Mouse (Mus musculus) liver, embryonic 14.5 days (tissue): ENCODE data around the gene Dusp6. TPM values are rescaled to one million over a fixed set of nuclear protein-coding genes. Genes with fewer than 3 reads are reported as not detected.

Source experiments
- ATAC-seq: fragments of 200-750 bp; cut with Nextera tagmentation; 2 replicates; pipeline ENCODE4 v1.8.0; 2017; ENCODE audit warnings: moderate number of reproducible peaks, mild to moderate bottlenecking, moderate library complexity; ENCODE audit not compliant: insufficient read depth
- DNase-seq, 3 experiments: peaks; one replicate each; pipeline ENCODE4 v3.0.0-alpha.2; 2012 to 2013; ENCODE audit warnings: low read depth in 3 of 3, low spot score in 3 of 3
- H3K27ac ChIP-seq: fragments of 300-500 bp; sonication (generic); 2 replicates; pipeline ENCODE4 v1.5.1; 2014; ENCODE audit warnings: moderate library complexity, mild to moderate bottlenecking, control low read depth, inconsistent platforms
- H3K27me3 ChIP-seq: fragments of 300-500 bp; sonication (generic); 2 replicates; pipeline ENCODE4 v1.6.1; 2014; ENCODE audit warnings: mild to moderate bottlenecking, low read length, moderate library complexity; ENCODE audit not compliant: control insufficient read depth, insufficient read depth
- H3K36me3 ChIP-seq: fragments of 300-500 bp; sonication (generic); replicated peaks from 2 replicates; pipeline ENCODE4 v1.6.1; 2014; ENCODE audit warnings: low read depth; ENCODE audit not compliant: control insufficient read depth, insufficient read depth
- H3K4me1 ChIP-seq, 2 experiments: fragments of 200-500 bp in 1 of 2; fragments of 300-500 bp in 1 of 2; sonication (generic) in 1 of 2; replicated peaks; 2 replicates each; pipeline ENCODE4 v1.6.1; 2012 to 2014; ENCODE audit warnings: antibody characterized with exemption in 1 of 2, inconsistent platforms in 1 of 2, low read length in 1 of 2; ENCODE audit not compliant: control insufficient read depth in 2 of 2, insufficient read depth in 2 of 2
- H3K4me2 ChIP-seq: fragments of 300-500 bp; sonication (generic); 2 replicates; pipeline ENCODE4 v1.6.1; 2014; ENCODE audit warnings: low read depth, mild to moderate bottlenecking, control low read depth, moderate library complexity
- H3K4me3 ChIP-seq, 2 experiments: fragments of 200-500 bp in 1 of 2; fragments of 300-500 bp in 1 of 2; sonication (generic) in 1 of 2; 2 replicates each; pipeline ENCODE4 v1.5.1; 2012 to 2014; ENCODE audit warnings: low read depth in 2 of 2, low read length in 2 of 2, mild to moderate bottlenecking in 2 of 2, control low read depth in 1 of 2, inconsistent platforms in 1 of 2, moderate library complexity in 1 of 2; ENCODE audit not compliant: insufficient read depth in 1 of 2
- H3K9ac ChIP-seq: fragments of 300-500 bp; sonication (generic); replicated peaks from 2 replicates; pipeline ENCODE4 v1.6.1; 2014; ENCODE audit warnings: mild to moderate bottlenecking, control low read depth, moderate library complexity
- H3K9me3 ChIP-seq: fragments of 300-500 bp; sonication (generic); 2 replicates; pipeline ENCODE4 v1.6.1; 2016; ENCODE audit warnings: low read length, mixed read lengths; ENCODE audit not compliant: control insufficient read depth
- CTCF ChIP-seq: IDR thresholded peaks from 2 replicates; pipeline ENCODE4 v1.5.1; 2016; ENCODE audit warnings: antibody characterized with exemption, low read depth, control low read depth
- EP300 ChIP-seq: IDR thresholded peaks from 2 replicates; pipeline ENCODE4 v1.6.1; 2016; ENCODE audit warnings: antibody characterized with exemption, low read depth
- WGBS: fragments of 180-500 bp; shearing (Covaris S2); extraction: QIAGEN DNeasy Blood & Tissue Kit; methylation state at CpG from one replicate; pipeline ENCODE4 v1.1.7; 2014; ENCODE audit not compliant: insufficient replicate concordance; 5-methylcytosine and 5-hydroxymethylcytosine counted together
- polyA plus RNA-seq, 2 experiments: library from polyadenylated mRNA; depleted of rRNA in 1 of 2; stranded (reverse) in 1 of 2; unstranded in 1 of 2; fragments of >200 nt; fragmentation: Nextera tagmentation in 1 of 2; extraction: Ambion mirVana in 1 of 2; gene quantifications; 2 replicates each; pipeline versions ENCODE4 v1.2.1 to v1.2.3; 2012 to 2014

The Dusp6 gene
- polyA plus RNA-seq, 2 experiments: 8.3 to 9.5 TPM

DNA sequence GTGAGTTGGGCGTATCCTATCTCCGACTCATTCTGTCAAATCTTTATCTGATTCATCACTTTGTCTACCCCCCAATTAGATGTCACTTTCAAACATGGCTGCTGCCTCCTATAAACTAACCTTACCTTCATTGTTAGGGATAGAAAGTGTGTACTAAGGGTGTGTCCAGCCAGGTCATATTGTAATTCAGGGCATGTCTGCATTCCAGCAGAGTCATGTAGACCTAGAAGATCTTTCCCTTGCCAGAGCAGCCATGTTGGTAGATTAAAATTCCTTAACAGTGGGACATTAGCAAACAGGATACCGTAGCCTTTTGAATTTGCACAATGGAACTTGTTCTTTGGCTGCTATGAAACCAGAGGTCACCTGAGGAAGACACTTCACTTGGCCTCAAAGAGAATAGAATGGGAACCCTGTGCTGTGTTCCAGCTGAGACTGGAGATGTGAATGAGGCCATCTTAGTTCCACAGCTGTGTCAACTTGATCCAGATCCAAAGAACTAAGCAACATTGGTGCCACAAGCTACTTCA, 30.1 kb downstream of the Dusp6 start:
- TF ChIP-seq CTCF: no peak
- TF ChIP-seq EP300: no peak
- no peak for DNase-seq
- H3K9me3 ChIP-seq: no peaks in the 10 kb centered on the region

DNA sequence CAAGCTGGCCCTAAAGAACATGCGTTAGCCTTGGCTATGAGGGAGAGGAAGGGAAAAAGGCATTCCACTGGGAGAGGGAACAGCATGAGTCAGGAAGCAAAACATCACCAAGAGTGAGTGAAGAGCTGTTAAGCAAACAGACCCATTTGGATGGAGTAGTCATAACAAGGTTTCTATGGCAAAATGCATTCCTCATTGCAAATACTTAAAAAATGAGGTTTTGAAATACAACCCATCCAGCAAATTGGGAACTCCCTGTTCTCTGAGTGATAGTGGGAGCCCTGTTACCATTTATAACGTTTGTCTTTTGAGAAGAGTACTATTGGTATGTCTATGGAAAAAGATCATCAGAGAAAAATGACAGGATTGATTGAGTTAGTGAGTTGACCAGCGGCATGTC, 34.7 kb downstream of the Dusp6 start:
- H3K27me3 ChIP-seq: no peaks in the 10 kb centered on the region
- WGBS: 50% methylated on average over 3 of the region's 3 CpGs
- no peak overlapping the region for H3K4me3 ChIP-seq
- H3K27ac ChIP-seq: no peak overlapping the region
- DNase-seq: no peak
- no peaks in the 10 kb centered on the region for H3K4me1 ChIP-seq
- no peaks in the 10 kb centered on the region for H3K9me3 ChIP-seq
- no peak for TF ChIP-seq EP300
- no peak for ATAC-seq
- no peak overlapping the region for H3K9ac ChIP-seq
- no peaks in the 10 kb centered on the region for H3K36me3 ChIP-seq
- H3K4me2 ChIP-seq: no peak overlapping the region

More for the DNA sequence above, 30.1 kb downstream of the Dusp6 start:
- Histone ChIP-seq H3K4me2 (no peak overlapping the region), H3K27me3 (no peaks in the 10 kb centered on the region), H3K4me1 (no peaks in the 10 kb centered on the region), H3K9ac (no peak overlapping the region), H3K27ac (no peak overlapping the region), H3K36me3 (no peaks in the 10 kb centered on the region), H3K4me3 (no peak overlapping the region)
- ATAC-seq: no peak
- WGBS: 62% methylated on average over 3 of the region's 3 CpGs

GRCm38 (mm10) chr10:99298328-99299295, 35.6 kb downstream of the Dusp6 start:
- H3K4me1 ChIP-seq: peaks cover 0 to 3% of the 10 kb centered on the region in 2 experiments; a peak in 1 of 4 replicates
- no peak overlapping the region for H3K4me2 ChIP-seq
- ATAC-seq: no peak
- no peak overlapping the region for H3K27ac ChIP-seq
- WGBS: 45% methylated on average over 18 of the region's 18 CpGs
- no peak overlapping the region for H3K9ac ChIP-seq
- H3K9me3 ChIP-seq: no peaks in the 10 kb centered on the region
- H3K27me3 ChIP-seq: no peaks in the 10 kb centered on the region
- TF ChIP-seq EP300 (no peak), CTCF (no peak)
- H3K4me3 ChIP-seq: no peak overlapping the region
- H3K36me3 ChIP-seq: no peaks in the 10 kb centered on the region
- no peak for DNase-seq

DNA sequence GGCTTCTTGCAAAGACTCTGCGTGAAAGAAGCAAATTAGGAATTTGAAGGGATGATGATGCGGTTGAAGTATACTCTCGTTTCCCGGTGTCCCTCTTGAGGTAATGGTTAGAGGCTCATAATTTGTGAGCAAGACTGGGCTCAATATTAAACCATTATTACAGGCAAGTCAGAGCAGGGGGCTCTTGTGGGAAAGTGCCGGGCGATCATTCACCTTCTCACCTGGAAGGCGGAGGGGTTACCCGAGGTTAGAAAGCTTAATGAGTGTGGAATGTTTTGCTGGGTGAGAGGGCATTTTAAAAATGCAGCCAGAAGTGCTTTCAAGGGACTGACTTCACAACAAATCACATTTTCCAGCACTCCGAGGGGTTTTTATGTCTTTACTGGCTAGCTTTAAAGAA, 36.3 kb downstream of the Dusp6 start:
- no peaks in the 10 kb centered on the region for H3K9me3 ChIP-seq
- no peak overlapping the region for H3K27ac ChIP-seq
- no peaks in the 10 kb centered on the region for H3K36me3 ChIP-seq
- H3K27me3 ChIP-seq: no peaks in the 10 kb centered on the region
- H3K4me1 ChIP-seq: peaks cover 0 to 3% of the 10 kb centered on the region in 2 experiments; a peak in 1 of 4 replicates
- TF ChIP-seq EP300 (no peak), CTCF (no peak)
- WGBS: 56% methylated on average over 9 of the region's 9 CpGs
- DNase-seq: no peak
- H3K9ac ChIP-seq: no peak overlapping the region
- ATAC-seq: no peak
- no peak overlapping the region for H3K4me2 ChIP-seq
- H3K4me3 ChIP-seq: no peak overlapping the region

DNA sequence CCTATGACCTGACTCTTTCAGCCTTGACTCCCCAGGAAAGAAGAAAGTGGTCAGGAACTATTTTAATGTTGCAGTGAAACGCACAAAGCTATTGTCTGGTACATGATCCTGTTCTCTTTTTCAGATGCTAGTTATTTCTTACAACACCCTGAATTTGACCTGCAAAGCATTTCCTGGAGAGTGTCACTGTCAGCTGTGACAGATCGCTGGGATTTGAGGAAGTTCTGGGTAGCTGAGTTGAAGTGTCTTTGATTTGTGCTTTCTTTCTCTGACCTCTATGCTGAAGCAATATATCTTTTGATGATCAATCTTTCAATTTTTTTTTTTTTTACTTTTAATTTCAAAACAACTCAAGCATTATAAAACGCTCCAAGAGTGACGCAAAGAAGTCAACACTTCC, 39.0 kb downstream of the Dusp6 start:
- Histone ChIP-seq H3K4me1 (peaks cover 0 to 3% of the 10 kb centered on the region in 2 experiments; a peak in 1 of 4 replicates), H3K4me2 (no peak overlapping the region), H3K27me3 (no peaks in the 10 kb centered on the region), H3K4me3 (no peak overlapping the region), H3K36me3 (no peaks in the 10 kb centered on the region), H3K9me3 (no peaks in the 10 kb centered on the region), H3K9ac (no peak overlapping the region), H3K27ac (no peak overlapping the region)
- 25% methylated on average over 4 of the region's 4 CpGs for WGBS
- no peak for DNase-seq
- no peak for ATAC-seq
- TF ChIP-seq EP300: no peak
- TF ChIP-seq CTCF: no peak
